Mouse (Mus musculus) kidney, embryonic 14.5 days (tissue): ENCODE measurements at regions not wholly inside any gene's neighbourhood (a gene's known extent, or its start where the extent isn't known, plus 50 kb on each side); places are given as distances from the start of the nearest gene placed in this dataset.

ENCODE experiments used
- ATAC-seq: fragments of 200-750 bp; cut with Nextera tagmentation; 2 replicates; pipeline ENCODE4 v1.8.0; 2017; ENCODE audit warnings: moderate number of reproducible peaks, mild to moderate bottlenecking, moderate TSS enrichment, moderate library complexity; ENCODE audit not compliant: low FRiP score, low TSS enrichment
- H3K27ac ChIP-seq: fragments of 300-500 bp; sonication (generic); 2 replicates; pipeline ENCODE4 v1.5.1; 2014; ENCODE audit warnings: low read depth, mild to moderate bottlenecking, low read length, moderate library complexity, mixed read lengths
- H3K27me3 ChIP-seq: fragments of 300-500 bp; sonication (generic); 2 replicates; pipeline ENCODE4 v1.6.1; 2014; ENCODE audit warnings: mild to moderate bottlenecking, low read length; ENCODE audit not compliant: control insufficient read depth, insufficient read depth
- H3K36me3 ChIP-seq: fragments of 300-500 bp; sonication (generic); 2 replicates; pipeline ENCODE4 v1.6.1; 2014; ENCODE audit warnings: low read length, mixed read lengths; ENCODE audit not compliant: control insufficient read depth, insufficient read depth
- H3K4me1 ChIP-seq: fragments of 300-500 bp; sonication (generic); 2 replicates; pipeline ENCODE4 v1.6.1; 2014; ENCODE audit warnings: low read length, mixed read lengths; ENCODE audit not compliant: control insufficient read depth, insufficient read depth
- H3K4me2 ChIP-seq: fragments of 300-500 bp; sonication (generic); replicated peaks from 2 replicates; pipeline ENCODE4 v1.6.1; 2014; ENCODE audit warnings: low read depth, mild to moderate bottlenecking, low read length
- H3K4me3 ChIP-seq: fragments of 300-500 bp; sonication (generic); 2 replicates; pipeline ENCODE4 v1.5.1; 2014; ENCODE audit warnings: mild to moderate bottlenecking, low read length
- H3K9ac ChIP-seq: fragments of 300-500 bp; sonication (generic); 2 replicates; pipeline ENCODE4 v1.6.1; 2014; ENCODE audit warnings: low read depth, mild to moderate bottlenecking, low read length, moderate library complexity
- H3K9me3 ChIP-seq: fragments of 300-500 bp; sonication (generic); 2 replicates; pipeline ENCODE4 v1.6.1; 2016; ENCODE audit warnings: low read length; ENCODE audit not compliant: control insufficient read depth
- WGBS: fragments of 180-500 bp; shearing (Covaris S2); extraction: QIAGEN DNeasy Blood & Tissue Kit; methylation state at CpG from one replicate; pipeline ENCODE4 v1.1.7; 2014; 5-methylcytosine and 5-hydroxymethylcytosine counted together

GRCm38 (mm10) chr4:89382434-89382976, 71.7 kb upstream of the Cdkn2b start:
- 70% methylated on average over 4 of the region's 4 CpGs for WGBS
- no peak overlapping the region for H3K27ac ChIP-seq
- no peaks in the 10 kb centered on the region for H3K36me3 ChIP-seq
- no peak overlapping the region for H3K4me2 ChIP-seq
- no peak overlapping the region for H3K9ac ChIP-seq
- no peaks in the 10 kb centered on the region for H3K9me3 ChIP-seq
- no peak for ATAC-seq
- no peaks in the 10 kb centered on the region for H3K4me1 ChIP-seq
- no peak overlapping the region for H3K4me3 ChIP-seq
- H3K27me3 ChIP-seq, result no peaks in the 10 kb centered on the region

- H3K4me2 ChIP-seq, result no peak overlapping the region
- H3K27me3 ChIP-seq, result no peaks in the 10 kb centered on the region
- 86% methylated on average over 2 of the region's 2 CpGs for WGBS
- H3K9ac ChIP-seq, result no peak overlapping the region
- no peak for ATAC-seq
- H3K36me3 ChIP-seq, result no peaks in the 10 kb centered on the region
- H3K9me3 ChIP-seq, result no peaks in the 10 kb centered on the region
- no peak overlapping the region for H3K27ac ChIP-seq
- H3K4me1 ChIP-seq, result no peaks in the 10 kb centered on the region
- H3K4me3 ChIP-seq, result no peak overlapping the region
Observed at GRCm38 (mm10) chr4:89381763-89382162, 70.9 kb upstream of the Cdkn2b start.

GRCm38 (mm10) chr4:89381077-89381476, 70.2 kb upstream of the Cdkn2b start:
- Histone ChIP-seq H3K27ac (no peak overlapping the region), H3K9me3 (no peaks in the 10 kb centered on the region), H3K4me3 (no peak overlapping the region), H3K27me3 (no peaks in the 10 kb centered on the region), H3K4me2 (no peak overlapping the region), H3K9ac (no peak overlapping the region), H3K36me3 (no peaks in the 10 kb centered on the region), H3K4me1 (no peaks in the 10 kb centered on the region)
- WGBS, result 81% methylated on average over 5 of the region's 5 CpGs
- ATAC-seq, result no peak

GRCm38 (mm10) chr4:89380330-89380945, 69.6 kb upstream of the Cdkn2b start:
- Histone ChIP-seq H3K4me2 (no peak overlapping the region), H3K27me3 (no peaks in the 10 kb centered on the region), H3K9ac (no peak overlapping the region), H3K4me3 (no peak overlapping the region), H3K4me1 (no peaks in the 10 kb centered on the region), H3K9me3 (no peaks in the 10 kb centered on the region), H3K27ac (no peak overlapping the region), H3K36me3 (no peaks in the 10 kb centered on the region)
- ATAC-seq, result no peak
- WGBS, result 95% methylated on average over 8 of the region's 8 CpGs

GRCm38 (mm10) chr4:89379622-89380329, 68.9 kb upstream of the Cdkn2b start:
- H3K9me3 ChIP-seq, result no peaks in the 10 kb centered on the region
- H3K4me2 ChIP-seq, result no peak overlapping the region
- H3K27ac ChIP-seq, result no peak overlapping the region
- H3K36me3 ChIP-seq, result no peaks in the 10 kb centered on the region
- H3K27me3 ChIP-seq, result no peaks in the 10 kb centered on the region
- H3K9ac ChIP-seq, result no peak overlapping the region
- H3K4me3 ChIP-seq, result no peak overlapping the region
- no peak for ATAC-seq
- H3K4me1 ChIP-seq, result no peaks in the 10 kb centered on the region
- WGBS, result 85% methylated on average over 6 of the region's 6 CpGs

- Histone ChIP-seq H3K27me3 (no peaks in the 10 kb centered on the region), H3K4me2 (no peak overlapping the region), H3K4me1 (no peaks in the 10 kb centered on the region), H3K9me3 (no peaks in the 10 kb centered on the region), H3K4me3 (no peak overlapping the region), H3K36me3 (no peaks in the 10 kb centered on the region), H3K27ac (no peak overlapping the region), H3K9ac (no peak overlapping the region)
- WGBS, result 82% methylated on average over 6 of the region's 6 CpGs
- ATAC-seq, result no peak
Observed at GRCm38 (mm10) chr4:89372631-89373030, 61.8 kb upstream of the Cdkn2b start.

GRCm38 (mm10) chr4:89368850-89369524, 58.1 kb upstream of the Cdkn2b start:
- Histone ChIP-seq H3K9me3 (no peaks in the 10 kb centered on the region), H3K4me3 (no peak overlapping the region), H3K4me1 (no peaks in the 10 kb centered on the region), H3K9ac (no peak overlapping the region), H3K27ac (no peak overlapping the region), H3K36me3 (no peaks in the 10 kb centered on the region), H3K27me3 (no peaks in the 10 kb centered on the region), H3K4me2 (no peak overlapping the region)
- no peak for ATAC-seq
- 84% methylated on average over 12 of the region's 12 CpGs for WGBS

GRCm38 (mm10) chr4:89366581-89367141, 55.8 kb upstream of the Cdkn2b start:
- Histone ChIP-seq H3K4me1 (no peaks in the 10 kb centered on the region), H3K9ac (no peak overlapping the region), H3K9me3 (no peaks in the 10 kb centered on the region), H3K36me3 (no peaks in the 10 kb centered on the region), H3K4me3 (no peak overlapping the region), H3K4me2 (no peak overlapping the region), H3K27ac (no peak overlapping the region), H3K27me3 (no peaks in the 10 kb centered on the region)
- WGBS, result 60% methylated on average over 10 of the region's 10 CpGs
- no peak for ATAC-seq

GRCm38 (mm10) chr4:89365875-89366274, 55.0 kb upstream of the Cdkn2b start:
- Histone ChIP-seq H3K4me3 (no peak overlapping the region), H3K4me1 (no peaks in the 10 kb centered on the region), H3K27ac (no peak overlapping the region), H3K27me3 (no peaks in the 10 kb centered on the region), H3K36me3 (no peaks in the 10 kb centered on the region), H3K4me2 (no peak overlapping the region), H3K9ac (no peak overlapping the region), H3K9me3 (no peaks in the 10 kb centered on the region)
- no peak for ATAC-seq
- WGBS, result 46% methylated on average over 5 of the region's 5 CpGs
